Mouse (Mus musculus) liver, postnatal 0 days (tissue): Measurements from ENCODE around the gene Tmod1.

Experiments used
- CTCF ChIP-seq: sonication (generic); IDR thresholded peaks from 2 replicates; pipeline ENCODE4 v1.5.1; 2016; ENCODE audit warnings: antibody characterized with exemption, low read depth
- EP300 ChIP-seq: IDR thresholded peaks from 2 replicates; pipeline ENCODE4 v1.6.1; 2016; ENCODE audit warnings: antibody characterized with exemption, low read depth, mild to moderate bottlenecking

- TF ChIP-seq CTCF (no peak), EP300 (no peak)
Measured at GRCm38 (mm10) chr4:46011698-46012097, 27.0 kb upstream of the Tmod1 start.
